Mouse (Mus musculus) bone marrow, adult 2 months (tissue): ENCODE measurements around the gene Krt71.

Source experiments
- CTCF ChIP-seq: fragments of 200-500 bp; IDR thresholded peaks from 2 replicates; pipeline ENCODE4 v1.5.1; 2011; ENCODE audit warnings: low read length, control low read depth; ENCODE audit not compliant: control insufficient read depth, insufficient read depth
- POLR2A ChIP-seq: fragments of 200-500 bp; IDR thresholded peaks from 2 replicates; pipeline ENCODE4 v1.6.1; 2011; ENCODE audit warnings: low read depth, mild to moderate bottlenecking, control low read depth, low read length, borderline replicate concordance; ENCODE audit not compliant: control insufficient read depth

DNA sequence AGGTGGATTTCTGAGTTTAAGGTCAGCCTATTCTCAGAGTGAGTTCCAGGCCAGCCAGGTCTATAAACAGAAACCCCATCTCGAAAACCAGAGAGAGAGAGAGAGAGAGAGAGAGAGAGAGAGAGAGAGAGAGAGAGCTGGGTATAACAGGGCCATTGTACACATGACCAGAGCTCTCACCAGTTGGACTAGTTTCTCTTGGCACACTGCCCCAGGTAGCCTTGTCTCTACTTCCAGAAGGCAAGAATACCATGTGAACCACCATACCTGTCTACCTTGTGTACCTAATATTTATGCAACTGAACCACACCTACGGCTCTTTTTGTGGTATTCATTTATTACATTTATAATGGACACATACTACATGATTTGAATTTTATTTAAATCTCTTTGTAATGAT is 54.7 kb downstream of the Krt71 start:
- TF ChIP-seq CTCF (no peak), POLR2A (no peak)
